Mouse (Mus musculus): Measurements from ENCODE around the gene Gpr39. TPM values are rescaled to one million over a fixed set of nuclear protein-coding genes. Genes with fewer than 3 reads are reported as not detected.

Gpr39 gene
- polyA plus RNA-seq, 1 experiment from 2014 or later, result 3.6 TPM

DNA sequence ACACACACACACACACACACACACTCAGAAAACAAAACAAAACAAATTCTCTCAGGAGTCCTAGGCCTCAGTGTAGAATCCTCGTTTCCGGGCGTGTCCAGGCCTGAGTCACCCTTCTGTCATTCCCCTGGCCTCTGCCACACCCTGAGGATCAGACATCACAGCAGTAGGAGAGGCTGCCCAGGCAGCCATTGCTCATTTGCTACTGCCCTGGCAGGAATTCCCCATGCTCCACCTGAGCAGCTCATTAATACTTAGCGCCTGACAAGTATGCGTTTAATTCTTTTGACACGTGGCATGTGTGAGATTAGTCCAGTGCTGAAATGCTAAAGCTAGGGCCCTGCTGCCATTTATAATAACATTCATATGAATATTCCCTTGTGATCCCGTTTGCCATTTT lies 25.0 kb downstream of the Gpr39 start:
- 0 out of 2 replicates have a peak, but pooled peaks cover 3% of the 10 kb centered on the region for H3K4me1 ChIP-seq
- H3K4me2 ChIP-seq, result no peak overlapping the region
- no peaks in the 10 kb centered on the region for H3K36me3 ChIP-seq
- no peak overlapping the region for H3K27ac ChIP-seq
- no peak for ATAC-seq (replicated peaks; ENCODE audit: low FRiP score)
- WGBS, result 86% methylated on average over 7 of the region's 7 CpGs
- H3K9ac ChIP-seq, result no peak overlapping the region
- no peak overlapping the region for H3K4me3 ChIP-seq (replicated peaks)
- no peaks in the 10 kb centered on the region for H3K9me3 ChIP-seq (replicated peaks)
- no peaks in the 10 kb centered on the region for H3K27me3 ChIP-seq

DNA sequence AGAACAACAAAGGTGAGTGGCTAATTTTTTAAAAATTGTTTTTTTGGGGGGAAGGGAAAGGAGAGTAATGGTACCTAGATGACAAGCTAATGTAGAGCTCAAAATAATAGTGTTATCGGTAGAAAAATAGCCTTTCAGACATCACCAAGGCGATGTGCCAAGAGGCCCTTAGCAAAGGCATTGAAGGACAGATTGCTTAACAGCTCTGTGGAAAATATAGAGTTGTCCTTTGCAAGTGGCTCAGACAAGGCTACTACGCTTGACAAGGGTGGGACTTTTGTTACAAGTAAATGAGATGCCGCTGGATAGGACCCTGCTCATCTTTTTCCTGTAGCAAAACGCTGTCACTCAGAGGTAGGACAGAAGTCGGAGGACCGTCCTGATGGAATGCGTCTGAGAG lies 25.5 kb downstream of the Gpr39 start:
- no peak for ATAC-seq (replicated peaks; ENCODE audit: low FRiP score)
- H3K4me2 ChIP-seq, result no peak overlapping the region
- H3K9me3 ChIP-seq (replicated peaks), result no peaks in the 10 kb centered on the region
- H3K4me1 ChIP-seq, result 0 out of 2 replicates have a peak, but pooled peaks cover 3% of the 10 kb centered on the region
- 87% methylated on average over 8 of the region's 8 CpGs for WGBS
- H3K9ac ChIP-seq, result no peak overlapping the region
- H3K27me3 ChIP-seq, result no peaks in the 10 kb centered on the region
- no peak overlapping the region for H3K27ac ChIP-seq
- H3K4me3 ChIP-seq (replicated peaks), result no peak overlapping the region
- no peaks in the 10 kb centered on the region for H3K36me3 ChIP-seq

DNA sequence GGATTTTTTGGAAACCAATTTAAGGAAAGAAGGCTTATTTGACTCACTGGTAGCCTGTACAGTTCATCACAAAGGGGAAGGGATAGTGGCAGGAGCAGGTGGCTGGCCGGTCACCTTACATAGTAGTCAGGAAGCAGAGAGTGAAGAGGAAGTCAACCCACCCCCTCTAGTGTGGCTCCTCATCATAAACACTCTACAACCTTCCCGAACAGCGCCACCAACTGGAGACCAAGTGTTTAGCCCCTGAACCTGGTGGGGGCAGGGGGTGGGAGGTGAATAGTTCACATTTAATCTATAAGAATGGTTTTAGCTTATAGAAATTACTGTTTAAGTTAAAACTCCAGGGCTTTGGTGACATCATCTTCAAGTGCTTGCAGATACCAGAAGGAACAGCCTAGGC lies 28.6 kb downstream of the Gpr39 start:
- Histone ChIP-seq H3K4me3 (replicated peaks) (no peak overlapping the region), H3K4me2 (no peak overlapping the region), H3K36me3 (no peaks in the 10 kb centered on the region), H3K27ac (no peak overlapping the region), H3K9ac (no peak overlapping the region), H3K27me3 (no peaks in the 10 kb centered on the region), H3K9me3 (replicated peaks) (no peaks in the 10 kb centered on the region), H3K4me1 (0 out of 2 replicates have a peak, but pooled peaks cover 3% of the 10 kb centered on the region)
- WGBS, result 77% methylated on average over 3 of the region's 3 CpGs
- ATAC-seq (replicated peaks; ENCODE audit: low FRiP score), result no peak

DNA sequence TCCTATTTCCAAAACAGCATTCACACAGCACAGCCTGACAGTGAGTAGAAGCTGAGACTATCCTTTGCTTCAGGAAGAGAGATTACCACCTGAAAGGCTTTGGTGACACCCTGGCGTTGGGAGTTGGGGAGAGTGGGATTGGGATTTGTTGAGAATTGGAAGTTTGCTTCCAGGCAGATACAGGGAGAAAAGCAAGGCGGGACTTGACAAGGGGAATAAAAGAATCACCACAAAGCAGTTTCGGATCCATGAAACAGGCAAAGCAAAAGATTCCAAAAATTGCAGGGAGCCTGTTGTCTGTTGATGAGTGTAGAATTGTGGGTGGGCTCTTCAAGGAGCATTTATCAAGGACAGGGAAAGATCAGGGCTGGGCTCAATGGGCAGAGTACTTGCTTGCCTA lies 38.5 kb downstream of the Gpr39 start:
- 80% methylated on average over 3 of the region's 3 CpGs for WGBS
- H3K27ac ChIP-seq, result no peak overlapping the region
- no peak for ATAC-seq (replicated peaks; ENCODE audit: low FRiP score)
- H3K4me2 ChIP-seq, result no peak overlapping the region
- no peak overlapping the region for H3K9ac ChIP-seq
- H3K36me3 ChIP-seq, result no peaks in the 10 kb centered on the region
- H3K4me3 ChIP-seq (replicated peaks), result no peak overlapping the region
- no peaks in the 10 kb centered on the region for H3K4me1 ChIP-seq
- no peaks in the 10 kb centered on the region for H3K9me3 ChIP-seq (replicated peaks)
- H3K27me3 ChIP-seq, result no peaks in the 10 kb centered on the region

DNA sequence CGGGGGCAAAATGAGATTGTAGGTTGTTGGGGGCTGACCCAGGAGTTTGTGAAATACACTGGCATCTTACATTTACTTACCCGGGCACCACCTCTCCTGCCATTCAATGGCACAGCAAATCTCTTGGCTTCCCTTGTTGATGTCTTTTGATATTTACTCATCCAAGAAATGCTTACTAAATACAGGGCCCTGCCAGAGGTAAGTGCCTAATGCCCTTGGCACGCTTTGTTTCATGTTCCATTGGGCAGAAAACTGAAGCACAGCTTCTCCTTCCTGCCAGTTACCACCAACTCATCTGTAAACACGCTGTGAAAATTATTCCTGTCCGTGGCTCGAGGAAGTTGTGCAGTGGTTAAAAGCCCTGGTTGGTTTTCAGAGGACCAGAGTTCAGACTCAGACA lies 39.4 kb downstream of the Gpr39 start:
- no peak overlapping the region for H3K27ac ChIP-seq
- H3K9ac ChIP-seq, result no peak overlapping the region
- no peaks in the 10 kb centered on the region for H3K4me1 ChIP-seq
- H3K4me2 ChIP-seq, result no peak overlapping the region
- no peaks in the 10 kb centered on the region for H3K27me3 ChIP-seq
- no peak for ATAC-seq (replicated peaks; ENCODE audit: low FRiP score)
- H3K4me3 ChIP-seq (replicated peaks), result no peak overlapping the region
- H3K9me3 ChIP-seq (replicated peaks), result no peaks in the 10 kb centered on the region
- H3K36me3 ChIP-seq, result no peaks in the 10 kb centered on the region
- 74% methylated on average over 6 of the region's 6 CpGs for WGBS

DNA sequence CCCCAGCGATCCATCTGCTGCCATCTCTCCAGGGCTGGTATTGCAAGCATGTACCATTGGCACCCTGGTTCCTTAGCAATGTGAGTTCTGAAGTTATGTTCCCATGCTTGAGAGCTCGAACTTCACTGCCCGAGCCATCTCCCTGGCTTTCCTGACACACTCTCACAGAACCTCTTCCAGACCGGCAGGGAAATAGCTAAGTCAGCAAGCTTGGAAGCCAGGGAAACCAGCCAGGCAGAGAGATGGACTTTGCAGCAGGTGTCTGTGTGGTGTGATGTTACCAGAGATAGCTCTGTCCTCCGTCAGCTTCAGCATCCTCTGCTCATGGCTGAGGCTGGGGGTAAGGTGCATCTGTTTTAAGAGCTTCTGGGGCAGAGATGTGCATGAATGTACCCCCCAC lies 41.1 kb downstream of the Gpr39 start:
- no peak overlapping the region for H3K9ac ChIP-seq
- H3K4me3 ChIP-seq (replicated peaks), result no peak overlapping the region
- WGBS, result 75% methylated on average over 5 of the region's 5 CpGs
- no peak overlapping the region for H3K4me2 ChIP-seq
- H3K27me3 ChIP-seq, result no peaks in the 10 kb centered on the region
- H3K9me3 ChIP-seq (replicated peaks), result no peaks in the 10 kb centered on the region
- H3K4me1 ChIP-seq, result no peaks in the 10 kb centered on the region
- no peaks in the 10 kb centered on the region for H3K36me3 ChIP-seq
- no peak overlapping the region for H3K27ac ChIP-seq
- no peak for ATAC-seq (replicated peaks; ENCODE audit: low FRiP score)

DNA sequence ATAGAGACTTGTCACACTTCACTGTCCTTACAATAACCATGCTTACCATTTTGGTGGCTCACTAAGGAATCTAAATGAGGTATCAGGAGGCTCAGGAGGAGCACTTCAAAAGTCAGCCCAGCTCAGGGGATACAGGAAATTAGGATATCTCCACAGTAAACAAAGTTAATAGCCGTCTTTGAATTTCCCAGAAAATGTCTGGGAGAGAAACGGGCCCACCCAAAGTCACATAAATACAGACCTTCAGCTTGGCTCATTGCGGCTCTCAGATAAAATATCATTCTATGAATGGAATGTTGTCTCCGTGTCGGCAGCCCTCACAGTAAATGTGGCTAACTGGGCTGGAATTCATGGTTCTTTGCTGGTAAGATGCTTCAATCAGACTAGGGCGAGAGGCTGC lies 42.3 kb downstream of the Gpr39 start:
- no peak for ATAC-seq (replicated peaks; ENCODE audit: low FRiP score)
- Histone ChIP-seq H3K4me3 (replicated peaks) (no peak overlapping the region), H3K4me2 (no peak overlapping the region), H3K4me1 (no peaks in the 10 kb centered on the region), H3K27me3 (no peaks in the 10 kb centered on the region), H3K27ac (no peak overlapping the region), H3K9me3 (replicated peaks) (no peaks in the 10 kb centered on the region), H3K36me3 (no peaks in the 10 kb centered on the region), H3K9ac (no peak overlapping the region)
- 68% methylated on average over 6 of the region's 6 CpGs for WGBS

DNA sequence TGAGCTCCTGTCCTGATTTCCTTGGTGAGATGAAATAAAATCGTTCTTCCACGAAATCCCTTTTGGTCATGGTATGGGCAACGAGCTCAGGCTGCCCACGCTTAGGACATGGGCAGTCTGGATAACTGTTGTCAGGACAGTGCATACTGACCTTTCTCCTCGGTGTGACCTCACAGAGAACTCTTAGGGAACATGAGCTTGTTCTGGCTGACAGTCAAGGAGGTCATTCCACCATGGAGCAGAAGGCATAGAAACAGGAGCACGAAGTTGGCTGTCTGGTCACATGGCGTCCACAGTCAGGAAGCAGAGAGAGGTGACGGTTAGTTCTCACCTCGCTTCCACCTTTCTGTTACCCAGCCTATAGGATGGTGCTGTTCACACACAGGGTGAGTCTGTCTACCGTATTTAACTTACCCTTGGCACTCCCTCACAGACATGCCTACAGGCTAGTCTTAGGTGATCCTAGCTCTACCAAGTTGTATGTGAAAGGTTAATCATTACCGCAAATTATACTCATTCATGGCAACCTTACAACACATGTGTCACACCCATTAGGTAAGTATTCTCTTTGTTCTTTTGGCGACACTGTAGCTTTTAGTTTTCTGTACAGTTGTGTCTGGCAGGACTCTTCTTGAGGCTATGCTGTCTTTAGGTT lies 44.4 kb downstream of the Gpr39 start:
- Histone ChIP-seq H3K27me3 (no peaks in the 10 kb centered on the region), H3K9me3 (replicated peaks) (no peaks in the 10 kb centered on the region), H3K4me1 (no peaks in the 10 kb centered on the region), H3K4me2 (no peak overlapping the region), H3K9ac (no peak overlapping the region), H3K36me3 (no peaks in the 10 kb centered on the region), H3K27ac (no peak overlapping the region), H3K4me3 (replicated peaks) (no peak overlapping the region)
- 88% methylated on average over 12 of the region's 12 CpGs for WGBS
- no peak for ATAC-seq (replicated peaks; ENCODE audit: low FRiP score)

DNA sequence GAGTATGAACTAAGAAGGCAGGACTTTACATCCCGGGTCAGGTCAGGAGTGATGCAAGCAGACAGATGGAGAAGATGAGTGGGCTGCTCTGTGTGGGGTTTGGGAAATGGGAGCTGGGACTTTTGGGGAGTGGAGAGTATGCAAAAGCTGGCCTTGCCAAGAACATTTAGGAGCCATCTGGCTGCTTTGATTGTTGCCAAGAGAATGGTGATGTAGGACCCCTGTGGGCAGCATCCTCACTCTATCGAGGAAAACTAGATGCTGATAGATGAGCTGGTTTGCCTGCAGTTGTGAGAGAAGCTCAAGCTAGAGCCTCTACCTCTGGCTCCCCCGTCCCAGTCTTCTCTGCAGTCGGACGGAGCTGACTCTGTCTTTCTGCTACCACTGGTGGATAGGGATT lies 47.5 kb downstream of the Gpr39 start:
- H3K36me3 ChIP-seq, result no peaks in the 10 kb centered on the region
- no peak overlapping the region for H3K9ac ChIP-seq
- H3K9me3 ChIP-seq (replicated peaks), result no peaks in the 10 kb centered on the region
- WGBS, result 91% methylated on average over 5 of the region's 5 CpGs
- no peak overlapping the region for H3K27ac ChIP-seq
- H3K4me2 ChIP-seq, result no peak overlapping the region
- no peaks in the 10 kb centered on the region for H3K27me3 ChIP-seq
- H3K4me1 ChIP-seq, result no peaks in the 10 kb centered on the region
- ATAC-seq (replicated peaks; ENCODE audit: low FRiP score), result no peak
- H3K4me3 ChIP-seq (replicated peaks), result no peak overlapping the region

DNA sequence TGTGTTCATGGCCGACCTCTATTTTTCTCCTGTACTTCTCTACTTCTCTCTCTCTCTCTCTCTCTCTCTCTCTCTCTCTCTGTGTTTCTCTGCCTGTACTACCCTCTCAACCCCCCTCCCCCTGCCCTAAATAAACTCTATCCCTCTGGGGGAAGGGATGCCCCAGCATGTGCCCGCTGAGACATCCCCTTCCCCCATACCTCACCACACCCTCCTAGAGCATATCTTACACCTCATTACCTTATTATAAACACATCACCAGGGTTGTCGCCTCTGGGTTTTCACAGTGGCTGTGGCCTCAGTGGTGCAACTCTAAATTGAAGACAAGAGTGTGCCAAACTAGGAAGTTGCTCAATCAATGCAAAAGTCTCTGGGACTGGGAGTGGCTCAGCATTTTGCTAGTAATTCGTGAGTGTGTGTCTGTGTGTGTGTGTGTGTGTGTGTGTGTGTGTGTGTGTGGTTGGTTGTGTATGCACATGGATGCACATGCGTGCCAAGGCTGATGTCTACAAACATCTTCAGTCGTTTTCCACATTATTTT lies 52.3 kb downstream of the Gpr39 start:
- Histone ChIP-seq H3K4me2 (no peak overlapping the region), H3K27ac (no peak overlapping the region), H3K4me1 (no peaks in the 10 kb centered on the region), H3K36me3 (no peaks in the 10 kb centered on the region), H3K9me3 (replicated peaks) (no peaks in the 10 kb centered on the region), H3K27me3 (no peaks in the 10 kb centered on the region), H3K9ac (no peak overlapping the region), H3K4me3 (replicated peaks) (no peak overlapping the region)
- WGBS, result 72% methylated on average over 6 of the region's 6 CpGs
- ATAC-seq (replicated peaks; ENCODE audit: low FRiP score), result no peak

DNA sequence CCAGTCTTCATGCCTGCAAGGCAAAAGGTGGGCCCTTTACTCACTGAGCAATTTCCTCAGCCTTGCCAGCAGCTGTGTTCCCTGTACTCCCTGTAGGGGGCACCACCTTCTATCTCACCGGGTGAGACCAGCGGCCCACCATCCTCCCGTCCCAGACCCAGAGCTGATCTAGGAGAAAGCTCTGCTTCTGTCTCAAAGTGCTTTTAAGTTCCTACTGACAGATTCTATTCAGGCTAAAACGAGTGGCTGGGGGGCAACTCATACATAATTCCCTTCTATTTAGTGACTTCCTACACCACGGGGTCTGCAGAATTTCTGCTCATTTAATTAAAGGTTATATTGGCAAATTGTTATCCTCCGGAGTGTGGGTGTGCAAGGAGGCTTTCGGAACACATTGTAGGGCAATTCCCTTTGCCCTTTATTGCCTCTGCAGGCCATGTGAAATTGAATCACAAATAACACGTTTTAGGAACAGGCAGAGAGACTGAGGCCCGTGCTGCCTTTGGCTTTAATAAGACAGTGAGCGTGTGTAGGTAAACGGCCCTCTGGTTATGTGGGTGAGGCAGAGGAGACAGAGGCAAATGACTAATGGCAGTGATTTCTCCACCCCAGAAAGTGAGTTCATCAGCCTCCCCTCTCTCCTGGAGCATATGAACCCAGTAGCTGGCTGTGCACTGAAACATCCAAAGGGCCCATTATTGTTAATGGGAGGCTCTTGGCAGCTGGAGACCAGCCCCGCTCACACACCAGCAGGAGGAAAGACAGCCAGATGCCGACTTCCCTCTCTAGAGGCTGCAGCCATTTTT lies 53.1 kb downstream of the Gpr39 start:
- H3K9me3 ChIP-seq (replicated peaks), result no peaks in the 10 kb centered on the region
- H3K9ac ChIP-seq, result no peak overlapping the region
- WGBS, result 56% methylated on average over 13 of the region's 13 CpGs
- ATAC-seq (replicated peaks; ENCODE audit: low FRiP score), result no peak
- H3K27ac ChIP-seq, result no peak overlapping the region
- H3K27me3 ChIP-seq, result no peaks in the 10 kb centered on the region
- H3K36me3 ChIP-seq, result no peaks in the 10 kb centered on the region
- no peaks in the 10 kb centered on the region for H3K4me1 ChIP-seq
- H3K4me2 ChIP-seq, result no peak overlapping the region
- H3K4me3 ChIP-seq (replicated peaks), result no peak overlapping the region

DNA sequence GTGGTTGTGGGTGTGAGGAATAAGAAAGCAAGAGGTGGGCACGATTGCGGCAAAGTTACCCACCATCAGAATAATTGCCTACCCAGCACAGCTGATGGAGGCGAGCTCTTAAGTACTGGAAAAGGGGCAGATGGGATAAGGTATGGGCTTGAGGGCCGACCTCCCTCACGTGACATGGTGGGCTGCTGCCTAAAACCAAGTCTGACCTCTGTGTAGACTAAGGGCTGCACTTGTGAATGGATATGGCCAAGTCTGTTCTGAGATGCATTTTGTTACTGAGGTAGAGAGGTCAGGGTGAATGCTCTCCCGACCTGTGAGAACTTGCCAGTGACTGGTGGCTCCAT lies 53.7 kb downstream of the Gpr39 start:
- Histone ChIP-seq H3K27ac (no peak overlapping the region), H3K36me3 (no peaks in the 10 kb centered on the region), H3K4me1 (no peaks in the 10 kb centered on the region), H3K27me3 (no peaks in the 10 kb centered on the region), H3K4me2 (no peak overlapping the region), H3K4me3 (replicated peaks) (no peak overlapping the region), H3K9ac (no peak overlapping the region), H3K9me3 (replicated peaks) (no peaks in the 10 kb centered on the region)
- ATAC-seq (replicated peaks; ENCODE audit: low FRiP score), result no peak
- 90% methylated on average over 6 of the region's 6 CpGs for WGBS

Measured in kidney, embryonic 15.5 days (tissue).